Mouse (Mus musculus): ENCODE measurements around the gene Acsl1. TPM values are rescaled to one million over a fixed set of nuclear protein-coding genes. Genes with fewer than 3 reads are reported as not detected.
"Not testable (repeated sequence)": the region's sequence is repeated elsewhere in the genome, so short reads cannot be mapped to it uniquely, and the experiment has no call there.

Acsl1 gene
- polyA plus RNA-seq, 1 experiment from 2014 or later, result 18.4 TPM

DNA sequence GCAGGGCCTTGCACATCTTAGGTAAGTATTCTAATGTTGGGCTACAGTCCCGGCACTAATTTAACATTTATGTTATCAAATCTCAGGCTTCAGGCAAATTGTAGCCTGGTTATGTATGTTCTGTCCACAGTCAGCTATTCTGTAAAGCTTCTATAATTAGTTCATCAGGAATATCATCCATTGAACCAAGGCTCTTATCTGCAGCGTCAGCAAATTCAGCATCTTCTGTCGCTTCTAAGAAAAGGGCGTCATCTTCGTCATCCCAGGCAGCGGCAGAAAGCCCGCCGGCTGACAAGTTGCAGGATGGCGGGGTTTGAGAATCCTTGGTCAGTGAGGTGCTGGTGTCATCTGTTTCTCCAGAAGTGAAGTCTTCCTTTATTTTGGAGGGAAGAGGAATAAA lies 108.0 kb downstream of the Acsl1 start:
- Histone ChIP-seq H3K4me2 (no peak overlapping the region), H3K36me3 (peaks cover 30% of the 10 kb centered on the region), H3K4me1 (replicated peaks) (no peaks in the 10 kb centered on the region), H3K9ac (no peak overlapping the region), H3K4me3 (no peak overlapping the region), H3K27me3 (no peaks in the 10 kb centered on the region), H3K27ac (replicated peaks) (no peak overlapping the region), H3K9me3 (no peaks in the 10 kb centered on the region)
- no peak for ATAC-seq (ENCODE audit: low FRiP score, low read depth)
- WGBS, result 92% methylated on average over 9 of the region's 9 CpGs

DNA sequence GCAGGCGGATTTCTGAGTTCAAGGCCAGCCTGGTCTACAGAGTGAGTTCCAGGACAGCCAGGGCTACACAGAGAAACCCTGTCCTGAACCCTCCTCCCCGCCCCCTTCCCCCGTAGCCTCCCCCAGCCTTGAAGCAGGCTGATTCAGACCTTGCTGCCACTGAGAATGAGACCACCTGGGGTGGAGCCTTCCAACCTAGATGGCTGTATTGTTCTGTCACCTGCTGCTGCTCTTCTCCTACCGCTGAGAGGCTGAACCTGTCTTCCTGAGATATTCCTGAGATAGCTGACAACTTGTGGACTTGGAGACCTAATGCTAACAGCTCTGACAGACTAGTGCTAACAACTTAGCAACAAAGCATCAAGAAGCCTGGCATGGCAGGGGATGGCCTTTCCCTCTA lies 113.5 kb downstream of the Acsl1 start:
- H3K4me2 ChIP-seq; H3K9ac ChIP-seq; H3K4me1 ChIP-seq (replicated peaks); H3K27ac ChIP-seq (replicated peaks); H3K27me3 ChIP-seq; ATAC-seq (ENCODE audit: low FRiP score, low read depth); H3K4me3 ChIP-seq; H3K36me3 ChIP-seq; H3K9me3 ChIP-seq: not testable (repeated sequence)
- WGBS, result 48% methylated on average over 4 of the region's 4 CpGs

DNA sequence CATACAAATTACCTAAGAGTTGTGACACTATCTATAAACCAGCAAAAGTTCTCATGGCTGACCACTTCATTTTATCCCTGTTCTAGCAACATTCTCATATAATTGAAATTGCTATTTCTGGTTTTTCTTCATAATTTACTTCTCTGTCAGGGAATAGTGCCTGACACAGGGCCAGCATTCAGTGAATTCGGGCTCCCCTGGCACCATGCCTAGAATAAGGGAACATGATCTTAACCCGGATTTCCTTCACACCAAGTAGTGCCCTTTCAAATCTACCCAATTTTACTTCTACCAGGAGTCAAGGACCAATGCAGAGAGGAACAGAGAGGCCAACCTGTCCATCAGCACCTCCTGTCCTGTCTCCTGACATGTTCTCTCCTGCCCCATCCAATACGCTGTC lies 114.7 kb downstream of the Acsl1 start:
- Histone ChIP-seq H3K27ac (replicated peaks) (no peak overlapping the region), H3K9me3 (no peaks in the 10 kb centered on the region), H3K4me3 (no peak overlapping the region), H3K4me2 (no peak overlapping the region), H3K36me3 (0 out of 2 replicates have a peak, but pooled peaks cover 3% of the 10 kb centered on the region), H3K9ac (no peak overlapping the region), H3K27me3 (no peaks in the 10 kb centered on the region), H3K4me1 (replicated peaks) (no peaks in the 10 kb centered on the region)
- WGBS, result 79% methylated on average over 3 of the region's 3 CpGs
- no peak for ATAC-seq (ENCODE audit: low FRiP score, low read depth)

Other genes with a start within 250 kb of the Acsl1 start
- gene Helt, start 176.4 kb upstream of the Acsl1 start, polyA plus RNA-seq (2015; fragmentation: Nextera tagmentation; extraction: Ambion mirVana), result 1.2 and 1.3 TPM in 2 replicates
- 6.4 and 6.9 TPM in 2 replicates for gene Cenpu, start 81.0 kb downstream of the Acsl1 start, polyA plus RNA-seq (2015; fragmentation: Nextera tagmentation; extraction: Ambion mirVana)
- gene Primpol, start 146.2 kb downstream of the Acsl1 start, polyA plus RNA-seq (2015; fragmentation: Nextera tagmentation; extraction: Ambion mirVana), result 7.4 and 8.8 TPM in 2 replicates
- gene Casp3, start 146.3 kb downstream of the Acsl1 start, polyA plus RNA-seq (2015; fragmentation: Nextera tagmentation; extraction: Ambion mirVana), result 196 and 204 TPM in 2 replicates